Mouse (Mus musculus): ENCODE measurements at regions not wholly inside any gene's neighbourhood (a gene's known extent, or its start where the extent isn't known, plus 50 kb on each side); places are given as distances from the start of the nearest gene placed in this dataset.

- DNase-seq (ENCODE audit: low spot score) = no peak
Measured at GRCm38 (mm10) chr12:92152922-92153235, 303.9 kb upstream of the Sel1l start.

DNA sequence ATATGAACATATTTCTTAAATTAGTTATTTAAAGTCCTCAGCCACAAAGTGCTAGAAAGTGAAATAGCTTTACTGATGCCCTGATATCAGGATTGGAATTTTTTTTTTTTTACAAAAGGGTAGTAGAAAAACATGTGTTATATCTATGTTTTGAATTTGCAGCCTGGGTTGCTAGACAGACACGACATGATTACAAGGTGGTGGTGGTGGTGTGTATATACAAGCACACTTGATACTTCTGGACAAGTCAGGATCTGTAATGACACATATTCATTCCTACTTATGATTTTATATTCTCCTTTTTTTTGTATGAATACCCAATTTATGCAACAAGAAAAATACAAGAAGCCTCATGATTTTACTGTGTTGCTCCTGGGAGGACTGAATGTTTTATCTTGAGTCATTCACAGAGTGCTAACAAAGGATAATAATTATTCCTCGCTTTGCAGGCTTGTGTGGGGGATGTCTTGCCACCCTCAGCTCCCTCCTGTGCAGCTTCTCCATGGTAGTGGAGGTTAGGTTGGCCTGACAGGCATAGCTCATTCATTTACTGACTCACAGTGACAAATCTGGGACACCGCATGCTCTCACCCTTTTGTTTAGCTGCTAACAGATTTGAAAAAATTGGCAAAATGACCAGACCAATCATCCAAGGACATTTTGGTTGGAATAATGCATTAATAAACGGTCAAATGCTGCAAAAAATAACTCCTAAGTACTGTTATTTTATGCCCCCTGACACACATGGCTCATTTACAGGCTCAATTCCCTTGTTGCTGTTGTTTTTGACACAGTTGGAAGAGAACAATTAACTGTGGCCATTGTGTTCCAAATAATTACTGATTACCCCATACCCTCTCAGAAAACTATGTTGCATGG, 303.3 kb upstream of the Sel1l start:
- no peak for DNase-seq (ENCODE audit: low spot score)

DNA sequence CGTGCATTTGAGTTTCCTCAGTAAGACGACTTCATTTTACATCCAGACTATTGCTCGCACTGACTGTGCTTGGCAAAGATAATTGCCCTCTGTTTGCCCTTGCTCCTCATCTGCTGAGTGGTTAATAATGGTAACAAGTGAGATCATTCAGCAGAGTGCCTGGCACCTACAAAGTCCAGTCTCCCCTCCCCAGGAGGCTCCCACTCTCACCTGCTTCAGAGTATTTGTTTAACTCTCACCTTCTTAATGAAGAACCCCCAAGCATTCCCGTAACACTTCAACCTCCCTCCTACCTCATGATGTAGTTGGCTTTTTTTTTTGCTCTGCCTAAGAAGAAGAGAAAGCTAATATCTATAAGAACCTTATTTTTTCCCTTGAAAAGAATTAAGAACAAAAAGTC, 288.6 kb upstream of the Sel1l start:
- no peak for DNase-seq (ENCODE audit: low spot score)

GRCm38 (mm10) chr12:92127648-92128047, 278.7 kb upstream of the Sel1l start:
- no peak for DNase-seq (ENCODE audit: low spot score)

GRCm38 (mm10) chr12:92120164-92120815, 271.3 kb upstream of the Sel1l start:
- no peak for DNase-seq (ENCODE audit: low spot score)

DNA sequence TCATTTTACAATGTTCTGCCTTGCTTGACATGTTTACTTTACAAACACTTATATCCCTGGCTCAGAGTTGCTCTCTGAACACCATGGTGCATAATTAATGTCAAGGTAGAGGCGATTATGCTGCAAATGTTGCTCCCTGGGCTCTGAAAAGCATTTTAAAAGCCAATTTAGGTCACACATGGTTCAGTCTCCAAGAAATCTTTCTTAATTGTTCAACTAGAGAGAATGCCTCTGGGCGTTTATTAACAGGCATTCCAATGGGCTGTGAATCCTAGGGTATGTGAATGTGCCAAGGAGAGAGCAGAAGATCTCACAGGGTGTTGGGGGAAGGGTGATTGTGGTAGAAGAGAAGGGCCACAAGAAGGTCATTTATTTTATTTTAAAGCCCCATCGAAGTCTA, 260.7 kb upstream of the Sel1l start:
- DNase-seq (ENCODE audit: low spot score) = no peak

GRCm38 (mm10) chr12:92100080-92100479, 251.1 kb upstream of the Sel1l start:
- DNase-seq (ENCODE audit: low spot score) = no peak

DNA sequence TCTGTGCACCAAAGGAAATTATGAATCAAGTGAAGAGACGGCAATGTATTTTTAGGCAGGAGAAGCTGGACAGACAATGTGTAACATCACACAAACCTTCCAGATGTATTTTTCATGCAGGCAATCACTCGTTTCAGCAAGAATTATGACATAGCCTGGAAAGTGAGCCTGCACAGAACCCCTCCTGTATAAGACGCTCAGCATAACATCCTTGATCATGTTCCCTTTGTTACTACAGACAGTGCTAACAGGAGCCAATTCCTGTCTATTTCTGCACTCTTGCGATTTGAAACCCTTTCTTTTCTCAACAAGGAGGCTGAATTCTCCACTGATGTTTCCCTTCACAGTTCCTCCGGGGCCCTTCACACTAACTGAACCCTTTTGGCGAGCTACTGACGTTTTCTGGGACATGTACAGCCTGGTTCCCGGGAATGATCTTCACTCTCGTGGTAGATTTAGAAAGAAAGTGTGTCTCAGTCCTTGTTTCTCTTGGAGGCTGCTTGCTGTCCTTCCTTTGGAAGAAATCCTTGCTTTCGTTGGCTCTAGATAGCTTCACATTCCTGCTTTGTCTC, 243.9 kb upstream of the Sel1l start:
- no peak for DNase-seq (ENCODE audit: low spot score)

- DNase-seq (ENCODE audit: low spot score) = no peak
Measured at GRCm38 (mm10) chr12:92073209-92073608, 224.3 kb upstream of the Sel1l start.

DNA sequence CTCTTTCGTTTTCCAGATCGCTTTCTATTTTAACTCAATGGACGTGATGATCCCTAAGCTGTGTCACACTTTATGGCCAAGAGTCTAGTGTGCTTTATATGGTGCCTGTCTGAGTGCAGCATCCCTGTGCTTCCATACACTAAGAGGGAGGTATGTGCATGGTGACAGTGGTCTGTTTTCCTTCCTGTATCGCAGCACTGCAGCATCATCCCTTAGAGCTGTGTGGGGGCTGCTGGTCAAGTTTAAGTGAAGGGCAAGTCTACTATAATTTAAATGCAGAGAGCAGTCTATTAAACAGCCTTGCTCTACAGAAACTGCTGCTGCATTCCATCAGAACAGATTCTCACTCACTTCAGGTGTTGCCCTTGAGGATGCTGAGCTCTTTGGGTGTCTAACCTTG, 213.8 kb upstream of the Sel1l start:
- no peak for DNase-seq (ENCODE audit: low spot score)

DNA sequence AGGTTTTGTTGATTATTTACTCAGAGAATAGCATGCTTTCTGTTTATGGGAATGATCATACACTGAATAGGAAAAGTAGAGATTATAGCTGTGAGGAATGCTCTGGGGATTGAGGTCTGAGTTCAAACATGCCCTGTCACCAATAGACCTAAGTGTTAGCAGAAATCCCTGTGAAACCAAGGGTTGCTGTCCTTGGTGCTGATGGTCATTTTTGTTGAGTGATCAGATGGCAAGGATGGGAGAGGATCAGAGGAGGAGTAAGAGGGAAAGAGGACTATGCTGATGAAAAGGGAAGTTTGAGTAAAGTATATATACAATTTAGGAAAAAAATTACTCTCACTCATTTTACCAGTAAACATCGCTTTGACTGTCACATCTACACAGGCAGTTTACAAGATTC, 191.5 kb upstream of the Sel1l start:
- no peak for DNase-seq (ENCODE audit: low spot score)

DNA sequence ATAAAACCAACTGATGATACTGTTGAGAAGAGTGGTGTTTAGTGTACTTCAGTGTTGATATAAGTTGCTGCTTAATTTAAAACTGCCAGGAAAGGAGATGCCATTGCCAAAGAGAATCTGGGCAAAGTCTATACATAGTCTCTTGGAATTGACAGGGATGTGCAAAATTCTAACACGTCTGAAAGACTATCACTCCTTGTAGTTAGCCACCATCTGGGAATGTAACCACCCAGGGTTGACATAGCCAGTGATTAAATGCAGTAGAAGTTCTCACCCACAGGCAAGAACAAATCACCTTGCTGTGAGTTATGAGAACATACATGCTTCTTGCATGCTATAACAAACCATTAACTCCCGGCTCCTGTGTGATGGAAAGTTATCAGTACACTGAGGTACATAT, 180.2 kb upstream of the Sel1l start:
- no peak for DNase-seq (ENCODE audit: low spot score)

- DNase-seq (ENCODE audit: low spot score) = no peak
Measured at GRCm38 (mm10) chr12:92028354-92028753, 179.4 kb upstream of the Sel1l start.

DNA sequence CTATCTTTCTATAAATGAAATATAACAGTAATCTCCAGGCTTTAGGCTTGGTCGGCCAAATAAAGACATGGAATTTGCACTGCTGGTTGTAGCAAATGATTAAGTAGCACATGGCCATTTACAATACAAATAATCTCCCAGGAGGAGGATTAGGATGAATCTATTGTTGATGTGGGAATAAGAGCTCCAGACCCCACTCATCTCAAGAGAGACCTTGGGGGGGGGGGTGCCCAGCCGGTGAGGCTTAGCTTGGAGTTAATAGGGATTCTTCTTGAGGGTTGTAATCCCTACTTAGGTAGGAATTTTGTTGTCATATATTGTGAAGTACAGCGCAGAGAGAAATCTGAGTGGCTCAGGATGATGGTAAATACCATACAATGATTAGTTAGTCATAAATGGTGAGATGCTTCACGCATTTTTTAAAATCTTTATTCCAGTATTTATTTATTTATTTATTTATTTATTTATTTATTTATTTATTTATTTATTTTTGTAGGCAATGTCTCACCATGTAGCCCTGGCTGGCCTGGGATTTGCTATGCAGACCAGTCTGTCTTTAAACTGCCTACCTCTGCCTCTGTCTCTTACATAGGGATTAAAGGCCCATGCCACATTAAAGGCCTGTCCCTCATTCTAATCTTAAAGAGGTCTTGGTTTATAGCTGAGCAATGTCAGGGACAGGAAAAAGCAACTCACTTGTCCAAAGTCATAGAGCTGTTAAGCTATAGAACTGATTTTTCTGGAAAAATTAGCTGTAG, 175.7 kb upstream of the Sel1l start:
- no peak for DNase-seq (ENCODE audit: low spot score)

GRCm38 (mm10) chr12:92019593-92020224, 170.8 kb upstream of the Sel1l start:
- no peak for DNase-seq (ENCODE audit: low spot score)

- DNase-seq (ENCODE audit: low spot score) = no peak
Measured at GRCm38 (mm10) chr12:92015373-92015772, 166.4 kb upstream of the Sel1l start.

GRCm38 (mm10) chr12:92013979-92014378, 165.0 kb upstream of the Sel1l start:
- no peak for DNase-seq (ENCODE audit: low spot score)

GRCm38 (mm10) chr12:92013244-92013643, 164.3 kb upstream of the Sel1l start:
- DNase-seq (ENCODE audit: low spot score) = peak; percentile 17

DNA sequence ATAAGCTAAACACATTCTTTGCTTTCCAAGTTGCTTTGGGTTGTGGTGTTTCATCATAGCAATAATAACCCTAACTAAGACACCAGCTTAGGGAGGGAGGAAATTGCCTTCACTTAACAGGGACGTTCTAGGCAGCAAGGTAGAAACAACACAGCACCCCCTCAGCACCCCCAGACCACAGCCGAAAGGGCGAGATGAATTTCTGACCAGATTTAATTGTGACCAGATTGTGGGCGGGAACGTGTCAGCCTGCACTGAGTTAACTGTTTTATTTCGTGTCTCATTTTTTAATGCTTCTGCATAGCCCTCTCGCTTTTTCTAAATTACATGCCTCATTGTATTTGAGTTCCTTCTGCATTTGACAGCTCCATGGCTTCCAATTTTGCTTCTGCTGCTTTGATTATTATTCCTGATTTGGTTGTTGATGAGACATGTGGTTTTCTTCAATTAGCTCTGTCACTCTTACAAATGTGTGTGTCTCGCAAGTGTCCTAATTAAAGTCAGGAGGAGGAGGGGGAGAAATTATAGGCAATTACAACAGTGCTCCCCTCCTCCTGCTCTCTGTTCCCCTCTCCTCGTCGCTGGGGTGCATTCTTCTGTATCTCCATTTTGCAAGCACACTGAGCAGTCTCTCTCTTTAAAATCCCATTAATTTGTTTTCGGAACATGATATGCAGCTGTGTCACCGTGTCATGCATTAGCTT, 155.6 kb upstream of the Sel1l start:
- DNase-seq (ENCODE audit: low spot score) = no peak

DNA sequence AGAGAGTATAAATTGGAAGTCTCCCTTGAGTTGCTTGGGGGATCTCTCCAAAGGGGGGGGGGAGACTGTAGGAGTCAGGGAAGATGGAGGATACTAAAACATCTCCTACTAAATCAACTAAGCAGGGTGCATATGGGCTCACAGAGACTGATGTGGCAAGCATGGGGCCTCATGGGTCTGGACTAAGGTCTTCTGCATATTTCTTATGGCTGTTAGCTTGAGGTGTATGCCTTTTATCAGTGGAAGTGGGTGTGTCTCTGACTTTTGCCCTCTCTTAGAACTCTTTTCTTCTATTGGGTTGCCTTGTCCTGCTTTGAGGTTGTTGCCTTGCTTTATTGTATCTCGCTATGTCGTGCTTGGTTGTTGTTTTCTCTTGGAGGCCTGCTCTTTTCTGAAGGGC, 150.1 kb upstream of the Sel1l start:
- DNase-seq (ENCODE audit: low spot score) = no peak

- DNase-seq (ENCODE audit: low spot score) = no peak
Measured at GRCm38 (mm10) chr12:91997404-91997803, 148.4 kb upstream of the Sel1l start.

Data from thymus, postnatal 0 days (tissue).